Mouse (Mus musculus): Measurements from ENCODE around the gene Slc38a3.

GRCm38 (mm10) chr9:107626158-107626843, 43.0 kb downstream of the Slc38a3 start:
- TF ChIP-seq POLR2A (IDR thresholded peaks at IDR 0.05; ENCODE audit: control insufficient read depth, low read depth, low read length) (no peak), CTCF (IDR thresholded peaks at IDR 0.05; ENCODE audit: control insufficient read depth, insufficient read depth, insufficient replicate concordance, low read depth, low read length) (no peak)

Data from testis, adult 2 months (tissue).